Mouse (Mus musculus) heart, postnatal 0 days (tissue): Measurements from ENCODE around the gene Retreg1. TPM values are rescaled to one million over a fixed set of nuclear protein-coding genes. Genes with fewer than 3 reads are reported as not detected.

Experiments used
- ATAC-seq: fragments of 200-750 bp; cut with Nextera tagmentation; 2 replicates; pipeline ENCODE4 v1.8.0; 2017; ENCODE audit warnings: low read depth, moderate number of reproducible peaks, moderate library complexity; ENCODE audit not compliant: insufficient read depth
- DNase-seq: peaks from one replicate; pipeline ENCODE4 v3.0.0-alpha.2; 2016; ENCODE audit warnings: low spot score
- H3K27ac ChIP-seq: fragments of 300-500 bp; sonication (generic); 2 replicates; pipeline ENCODE4 v1.5.1; 2014; ENCODE audit warnings: low read depth, mild to moderate bottlenecking
- H3K27me3 ChIP-seq: fragments of 300-500 bp; sonication (generic); 2 replicates; pipeline ENCODE4 v1.6.1; 2014; ENCODE audit warnings: low read length, mixed read lengths; ENCODE audit not compliant: control insufficient read depth, insufficient read depth
- H3K36me3 ChIP-seq: fragments of 300-500 bp; sonication (generic); replicated peaks from 2 replicates; pipeline ENCODE4 v1.6.1; 2014; ENCODE audit warnings: low read length, mixed read lengths; ENCODE audit not compliant: control insufficient read depth, insufficient read depth
- H3K4me1 ChIP-seq: fragments of 300-500 bp; sonication (generic); 2 replicates; pipeline ENCODE4 v1.6.1; 2014; ENCODE audit warnings: antibody characterized with exemption; ENCODE audit not compliant: control insufficient read depth, insufficient read depth
- H3K4me2 ChIP-seq: fragments of 300-500 bp; sonication (generic); 2 replicates; pipeline ENCODE4 v1.6.1; 2014; ENCODE audit warnings: low read depth, mild to moderate bottlenecking, low read length, moderate library complexity
- H3K4me3 ChIP-seq: fragments of 300-500 bp; sonication (generic); 2 replicates; pipeline ENCODE4 v1.5.1; 2014; ENCODE audit warnings: low read depth, low read length
- H3K9ac ChIP-seq: fragments of 300-500 bp; sonication (generic); replicated peaks from 2 replicates; pipeline ENCODE4 v1.6.1; 2014; ENCODE audit warnings: low read depth, low read length, mixed read lengths
- H3K9me3 ChIP-seq: fragments of 300-500 bp; sonication (generic); replicated peaks from 2 replicates; pipeline ENCODE4 v1.6.1; 2016; ENCODE audit warnings: low read length; ENCODE audit not compliant: control insufficient read depth
- CTCF ChIP-seq: IDR thresholded peaks from 2 replicates; pipeline ENCODE4 v1.5.1; 2016; ENCODE audit warnings: antibody characterized with exemption, control low read depth, low read depth
- EP300 ChIP-seq: IDR thresholded peaks from 2 replicates; pipeline ENCODE4 v1.6.1; 2016; ENCODE audit warnings: antibody characterized with exemption, low read depth
- WGBS: fragments of 180-500 bp; shearing (Covaris S2); extraction: QIAGEN DNeasy Blood & Tissue Kit; methylation state at CpG from one replicate; pipeline ENCODE4 v1.1.7; 2014; 5-methylcytosine and 5-hydroxymethylcytosine counted together
- polyA plus RNA-seq: library from polyadenylated mRNA; unstranded; fragments of >200 nt; fragmentation: Nextera tagmentation; extraction: Ambion mirVana; gene quantifications from 2 replicates; pipeline ENCODE4 v1.2.1, GENCODE M21; 2015
- total RNA-seq: library from RNA; depleted of rRNA; stranded (reverse); fragments of >200 nt; gene quantifications from 2 replicates; pipeline ENCODE4 v1.2.3, GENCODE M21; 2014; ENCODE audit warnings: low replicate concordance

Gene Retreg1
- total and polyA plus RNA-seq, 2 experiments from 2014 or later, result 141 to 157 TPM

GRCm38 (mm10) chr15:25956422-25957117 is 113.6 kb downstream of the Retreg1 start:
- H3K4me3 ChIP-seq, result no peak overlapping the region
- no peaks in the 10 kb centered on the region for H3K9me3 ChIP-seq
- H3K27me3 ChIP-seq, result no peaks in the 10 kb centered on the region
- DNase-seq (peak; percentile 61), ATAC-seq (peak; percentile 55)
- 32% methylated on average over 11 of the region's 11 CpGs for WGBS
- H3K4me1 ChIP-seq, result 0 out of 2 replicates have a peak, but pooled peaks cover 25% of the 10 kb centered on the region
- no peak overlapping the region for H3K9ac ChIP-seq
- no peaks in the 10 kb centered on the region for H3K36me3 ChIP-seq
- H3K4me2 ChIP-seq, result peak overlapping the region; percentile 22
- peak; percentile 52; the same call in 1 of the 2 replicates for TF ChIP-seq EP300
- TF ChIP-seq CTCF, result no peak
- H3K27ac ChIP-seq, result peak overlapping the region; percentile 77

- Histone ChIP-seq H3K27ac (peak overlapping the region; percentile 36), H3K4me3 (no peak overlapping the region), H3K9me3 (no peaks in the 10 kb centered on the region), H3K4me1 (0 out of 2 replicates have a peak, but pooled peaks cover 25% of the 10 kb centered on the region), H3K9ac (0 out of 2 replicates have a peak overlapping the region, but pooled peaks have one; percentile 26), H3K27me3 (no peaks in the 10 kb centered on the region), H3K36me3 (no peaks in the 10 kb centered on the region), H3K4me2 (no peak overlapping the region)
- 47% methylated on average over 10 of the region's 10 CpGs for WGBS
- DNase-seq (peak; percentile 5), ATAC-seq (no peak)
- TF ChIP-seq EP300 (no peak), CTCF (no peak)
Measured at GRCm38 (mm10) chr15:25957651-25958050, 114.7 kb downstream of the Retreg1 start.

- TF ChIP-seq EP300 (no peak), CTCF (peak; percentile 69)
- no peaks in the 10 kb centered on the region for H3K27me3 ChIP-seq
- no peak overlapping the region for H3K4me3 ChIP-seq
- peaks cover 25% of the 10 kb centered on the region; the same call in 1 of the 2 replicates for H3K4me1 ChIP-seq
- peaks cover 1% of the 10 kb centered on the region; the same call in 1 of the 2 replicates for H3K36me3 ChIP-seq
- no peaks in the 10 kb centered on the region for H3K9me3 ChIP-seq
- H3K9ac ChIP-seq, result no peak overlapping the region
- 11% methylated on average over 4 of the region's 5 CpGs for WGBS
- H3K4me2 ChIP-seq, result no peak overlapping the region
- peak; percentile 79 for DNase-seq
- ATAC-seq, result peak; percentile 79
- H3K27ac ChIP-seq, result no peak overlapping the region
Measured at GRCm38 (mm10) chr15:25959375-25959774, 116.4 kb downstream of the Retreg1 start.

GRCm38 (mm10) chr15:25960231-25960630 is 117.3 kb downstream of the Retreg1 start:
- Histone ChIP-seq H3K36me3 (peaks cover 10% of the 10 kb centered on the region; the same call in 1 of the 2 replicates), H3K4me3 (no peak overlapping the region), H3K9ac (no peak overlapping the region), H3K4me1 (peaks cover 20% of the 10 kb centered on the region; the same call in 1 of the 2 replicates), H3K27me3 (no peaks in the 10 kb centered on the region), H3K9me3 (no peaks in the 10 kb centered on the region), H3K4me2 (no peak overlapping the region), H3K27ac (no peak overlapping the region)
- 82% methylated on average over 5 of the region's 5 CpGs for WGBS
- DNase-seq, result peak; percentile 4
- ATAC-seq, result no peak
- TF ChIP-seq CTCF (no peak), EP300 (no peak)

- H3K36me3 ChIP-seq, result peaks cover 29% of the 10 kb centered on the region
- no peaks in the 10 kb centered on the region for H3K27me3 ChIP-seq
- no peaks in the 10 kb centered on the region for H3K9me3 ChIP-seq
- WGBS, result 25% methylated on average over 6 of the region's 6 CpGs
- H3K9ac ChIP-seq, result no peak overlapping the region
- H3K4me1 ChIP-seq, result no peaks in the 10 kb centered on the region; the same call in 1 of the 2 replicates
- no peak overlapping the region for H3K27ac ChIP-seq
- no peak overlapping the region for H3K4me3 ChIP-seq
- no peak for DNase-seq
- no peak for TF ChIP-seq CTCF
- TF ChIP-seq EP300, result no peak
- no peak overlapping the region for H3K4me2 ChIP-seq
- no peak for ATAC-seq
Measured at GRCm38 (mm10) chr15:25966220-25966774, 123.3 kb downstream of the Retreg1 start.
